Mouse (Mus musculus): ENCODE measurements around the gene Zfp622. TPM values are rescaled to one million over a fixed set of nuclear protein-coding genes. Genes with fewer than 3 reads are reported as not detected.
A peak's percentile ranks its signal among the peaks of the same experiment; 100 is the strongest.

The Zfp622 gene
- polyA plus RNA-seq (2012; ENCODE audit: insufficient read depth, insufficient read length, missing spikeins) = 15.4 and 16.8 TPM in 2 replicates

DNA sequence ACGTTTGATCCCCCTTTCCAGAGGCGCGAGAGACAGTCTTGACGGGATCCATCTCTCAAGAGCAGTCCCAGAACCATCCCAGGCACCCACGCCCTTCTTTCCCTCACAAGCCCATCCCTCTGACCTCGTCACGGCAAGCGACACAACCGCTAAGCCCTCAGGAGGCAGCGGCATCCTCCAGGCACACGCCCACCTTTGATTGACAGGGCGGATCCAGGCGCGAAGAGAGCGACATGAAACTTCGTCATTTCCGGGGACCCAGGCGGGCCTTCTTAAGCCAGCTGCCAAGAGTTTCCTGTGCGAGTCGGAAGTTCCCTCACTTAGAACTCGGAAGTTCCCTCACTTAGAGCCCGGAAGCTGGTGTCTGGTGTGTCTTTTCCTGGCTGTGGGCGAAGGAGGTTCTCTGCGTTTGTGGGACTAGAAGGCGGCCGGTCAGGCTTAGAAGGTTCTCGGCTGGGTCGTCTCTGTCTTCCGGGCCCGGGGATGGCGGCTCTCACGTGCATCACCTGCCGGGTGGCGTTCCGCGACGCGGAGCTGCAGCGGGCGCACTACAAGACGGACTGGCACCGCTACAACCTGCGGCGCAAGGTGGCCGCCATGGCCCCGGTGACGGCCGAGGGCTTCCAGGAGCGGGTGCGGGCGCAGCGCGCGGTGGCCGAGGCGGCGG is at the start of gene Zfp622:
TSS of gene Zfp622 (plus strand) at position 300 of the 667 bp plus-strand sequence.
- H3K27ac ChIP-seq (replicated peaks; ENCODE audit: low read depth, low read length) = peak within 1 kb of the TSS; percentile 57
- H3K4me1 ChIP-seq (ENCODE audit: control insufficient read depth, insufficient read depth, insufficient read length, low read length) = peaks cover 3% of the 10 kb centered on the region; the same call in 1 of the 2 replicates
- H3K4me3 ChIP-seq (ENCODE audit: insufficient read depth, low read depth, low read length) = peak within 1 kb of the TSS; percentile 83

DNA sequence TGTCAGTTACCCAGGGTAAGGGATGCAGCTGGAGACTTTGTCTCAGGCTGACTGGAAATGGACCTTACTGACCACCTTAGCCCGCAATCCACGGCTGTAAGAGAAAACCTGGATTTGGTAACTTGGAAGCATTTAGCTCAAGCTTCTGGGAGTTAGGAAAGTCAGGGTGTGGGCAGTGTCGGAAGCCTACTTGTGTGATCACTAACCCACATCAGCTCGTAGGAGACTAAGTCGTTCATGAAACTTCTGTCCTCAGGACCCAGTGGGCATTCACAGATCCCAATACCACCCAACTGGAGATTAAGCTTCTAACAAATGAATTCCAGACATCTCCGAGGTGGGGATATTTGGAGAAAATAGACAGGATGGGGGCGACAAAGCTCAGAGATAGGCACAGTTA is 49.8 kb upstream of the Zfp622 start:
- Histone ChIP-seq H3K4me1 (ENCODE audit: control insufficient read depth, insufficient read depth, insufficient read length, low read length) (peaks cover 14% of the 10 kb centered on the region), H3K4me3 (ENCODE audit: insufficient read depth, low read depth, low read length) (no peak overlapping the region), H3K27ac (replicated peaks; ENCODE audit: low read depth, low read length) (no peak overlapping the region)

DNA sequence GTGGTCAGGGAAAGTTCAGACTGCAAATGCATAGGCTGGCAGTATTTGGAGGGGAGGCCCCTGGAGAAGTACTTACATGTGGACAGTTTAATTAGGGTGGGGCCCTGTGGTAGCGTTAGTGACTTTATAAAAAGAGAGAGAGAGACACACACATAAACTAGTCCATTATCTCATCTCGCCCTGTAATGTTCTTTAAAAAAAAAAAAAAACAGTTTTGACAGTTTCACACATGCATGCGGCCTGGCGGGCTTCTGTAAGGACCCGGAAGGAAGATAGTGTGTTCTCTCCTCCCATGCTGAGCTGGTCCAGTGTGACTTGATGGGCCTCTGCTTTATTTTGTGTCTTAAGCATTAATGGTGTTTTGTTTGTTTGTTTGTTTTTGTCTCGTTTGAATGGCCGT is 45.7 kb upstream of the Zfp622 start:
- Histone ChIP-seq H3K4me1 (ENCODE audit: control insufficient read depth, insufficient read depth, insufficient read length, low read length) (0 out of 2 replicates have a peak, but pooled peaks cover 2% of the 10 kb centered on the region), H3K27ac (replicated peaks; ENCODE audit: low read depth, low read length) (no peak overlapping the region)

DNA sequence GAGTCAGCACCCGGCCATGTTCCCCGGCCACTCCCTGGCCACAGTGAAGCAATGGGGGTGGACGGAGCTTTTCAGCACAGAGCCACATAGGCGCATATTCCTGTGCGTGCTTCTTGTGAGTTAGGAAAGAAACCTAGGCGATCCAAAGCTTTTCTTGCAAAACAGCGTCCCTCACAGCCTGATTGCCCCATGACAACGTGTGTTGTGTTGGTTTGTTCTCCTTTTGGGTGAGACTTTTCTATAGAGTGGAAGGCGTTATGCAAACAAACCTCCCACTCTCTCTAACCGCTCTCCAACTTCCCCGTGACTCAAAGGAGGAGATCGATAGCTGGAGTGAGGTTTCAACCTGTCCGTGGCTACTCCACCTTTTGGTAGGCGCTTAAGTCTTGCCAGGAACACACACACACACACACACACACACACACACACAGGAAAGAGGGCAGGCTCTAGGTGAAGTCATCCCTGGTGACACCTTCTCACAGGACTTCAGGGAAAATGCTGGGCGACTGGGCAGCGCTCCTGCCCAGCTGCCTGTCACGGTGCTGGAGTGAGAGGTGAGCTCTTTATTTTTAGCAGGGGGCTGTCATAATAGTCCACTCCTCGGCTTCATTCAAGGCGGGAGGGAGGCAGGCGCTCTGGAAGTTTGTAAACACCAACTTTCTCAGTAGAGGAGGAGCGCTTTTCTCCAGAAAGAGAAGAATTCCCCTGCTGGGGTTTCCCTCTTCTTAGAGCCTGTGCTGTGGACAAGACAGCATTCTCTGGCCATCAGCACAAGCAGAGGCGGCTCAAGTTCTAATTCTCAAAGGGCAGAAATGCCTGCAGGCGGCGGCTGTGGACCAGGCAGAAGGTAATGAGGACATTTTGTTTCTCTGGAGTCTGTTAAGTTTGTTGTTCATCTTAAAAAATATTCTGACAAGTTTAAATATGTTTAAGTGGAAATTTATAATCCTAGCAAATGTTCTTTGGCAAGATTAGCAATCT is 43.5 kb upstream of the Zfp622 start:
- H3K4me3 ChIP-seq (ENCODE audit: insufficient read depth, low read depth, low read length) = peak overlapping the region; percentile 43
- H3K4me1 ChIP-seq (ENCODE audit: control insufficient read depth, insufficient read depth, insufficient read length, low read length) = no peaks in the 10 kb centered on the region
- H3K27ac ChIP-seq (replicated peaks; ENCODE audit: low read depth, low read length) = no peak overlapping the region

More for the DNA sequence above, 45.7 kb upstream of the Zfp622 start:
- no peak overlapping the region for H3K4me3 ChIP-seq (ENCODE audit: insufficient read depth, low read depth, low read length)

DNA sequence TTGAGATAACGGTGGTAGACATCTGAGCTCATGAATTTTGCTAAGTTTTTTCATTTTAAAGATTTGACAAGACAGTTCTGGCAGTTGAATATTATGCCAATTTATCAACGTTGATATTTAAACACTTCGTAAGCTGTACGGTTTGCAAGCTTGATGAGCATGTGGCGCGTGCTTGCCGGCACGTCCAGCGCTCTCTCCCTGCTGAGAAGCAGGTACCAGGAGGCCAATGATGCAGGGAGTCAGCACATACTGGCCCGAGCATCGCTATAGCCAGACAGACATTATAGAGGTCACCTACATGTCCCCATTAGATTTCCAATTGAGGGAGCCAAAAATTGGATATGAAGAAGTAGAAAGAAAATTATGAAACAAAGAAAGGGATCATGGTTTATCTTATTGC is 42.7 kb upstream of the Zfp622 start:
- H3K4me3 ChIP-seq (ENCODE audit: insufficient read depth, low read depth, low read length) = no peak overlapping the region
- H3K27ac ChIP-seq (replicated peaks; ENCODE audit: low read depth, low read length) = no peak overlapping the region
- no peaks in the 10 kb centered on the region for H3K4me1 ChIP-seq (ENCODE audit: control insufficient read depth, insufficient read depth, insufficient read length, low read length)

DNA sequence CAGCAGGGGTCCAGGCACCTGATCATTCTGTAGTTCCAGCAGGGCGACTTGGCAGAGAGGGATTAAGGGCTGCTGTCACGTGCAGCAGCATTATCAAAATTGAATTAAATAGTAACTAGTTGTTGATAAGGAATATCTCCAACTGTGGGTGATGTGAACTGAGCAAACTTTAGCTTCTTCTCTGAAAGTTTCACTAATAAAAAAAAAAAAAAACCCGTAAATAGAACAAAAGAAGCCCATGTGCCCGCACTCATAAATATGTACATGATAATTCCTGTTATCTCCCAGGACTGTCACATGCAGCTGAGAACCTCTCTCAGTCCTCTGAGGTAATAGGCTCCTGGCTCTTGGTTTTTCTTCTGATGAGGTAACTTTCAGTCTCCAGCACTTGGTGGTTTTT is 41.8 kb upstream of the Zfp622 start:
- no peaks in the 10 kb centered on the region for H3K4me1 ChIP-seq (ENCODE audit: control insufficient read depth, insufficient read depth, insufficient read length, low read length)
- H3K27ac ChIP-seq (replicated peaks; ENCODE audit: low read depth, low read length) = no peak overlapping the region
- H3K4me3 ChIP-seq (ENCODE audit: insufficient read depth, low read depth, low read length) = no peak overlapping the region

DNA sequence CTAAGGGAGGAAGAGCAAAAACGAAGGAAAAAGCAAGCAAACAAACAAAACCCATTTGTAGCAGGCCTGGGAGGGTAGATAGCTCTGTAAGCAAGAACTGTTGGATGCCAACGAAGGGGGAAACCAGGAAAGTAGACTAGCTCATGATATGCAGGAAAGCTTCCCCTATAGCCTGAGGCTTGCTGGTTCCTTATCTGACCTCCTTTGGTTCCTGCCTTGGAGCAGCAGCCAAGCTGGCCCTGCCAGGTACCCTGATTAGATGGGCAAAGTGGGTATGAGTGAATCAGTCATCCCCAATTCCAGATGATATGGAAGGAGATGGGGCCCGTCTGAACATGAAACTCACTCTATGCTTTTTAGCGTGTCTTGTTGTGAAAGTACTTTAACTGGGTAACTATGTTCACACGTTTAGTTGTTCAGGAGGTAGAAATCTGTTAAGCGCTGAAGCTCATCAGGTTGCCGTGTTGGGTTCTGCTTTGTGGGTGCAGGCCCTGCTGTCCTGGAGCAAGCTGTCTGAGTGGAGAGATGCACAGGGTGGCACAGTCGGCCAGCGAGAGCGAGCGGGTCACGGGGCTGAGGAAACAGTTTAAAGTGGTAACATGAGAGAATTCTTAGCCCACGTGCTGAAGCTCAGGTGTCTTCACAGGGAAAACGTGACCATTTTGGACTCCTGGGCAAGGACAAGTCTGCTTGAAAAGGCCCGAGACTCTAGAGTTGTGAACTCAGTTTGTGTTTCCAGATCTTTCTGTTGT is 40.6 kb upstream of the Zfp622 start:
- H3K27ac ChIP-seq (replicated peaks; ENCODE audit: low read depth, low read length) = no peak overlapping the region
- no peaks in the 10 kb centered on the region for H3K4me1 ChIP-seq (ENCODE audit: control insufficient read depth, insufficient read depth, insufficient read length, low read length)
- H3K4me3 ChIP-seq (ENCODE audit: insufficient read depth, low read depth, low read length) = no peak overlapping the region

DNA sequence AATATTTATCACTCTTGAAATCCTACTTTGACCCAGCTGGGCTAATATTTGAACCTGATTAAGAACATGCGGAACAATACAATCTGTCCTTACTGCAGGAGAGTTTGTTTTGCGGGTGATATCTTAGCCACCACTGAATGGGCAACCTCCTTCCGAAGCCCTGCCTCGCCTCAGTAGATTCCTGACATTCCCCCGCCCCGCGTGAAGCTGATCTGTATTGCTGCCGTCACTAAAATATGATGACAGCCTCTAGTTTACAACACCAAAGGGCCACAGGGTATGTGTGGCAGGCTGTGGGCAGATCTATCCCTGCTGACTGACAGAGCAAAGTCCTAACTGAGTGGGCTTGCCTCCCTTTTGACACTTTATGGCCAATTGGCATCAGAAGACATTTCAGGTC is 38.9 kb upstream of the Zfp622 start:
- H3K4me3 ChIP-seq (ENCODE audit: insufficient read depth, low read depth, low read length) = no peak overlapping the region
- H3K4me1 ChIP-seq (ENCODE audit: control insufficient read depth, insufficient read depth, insufficient read length, low read length) = no peaks in the 10 kb centered on the region; the same call in 1 of the 2 replicates
- H3K27ac ChIP-seq (replicated peaks; ENCODE audit: low read depth, low read length) = no peak overlapping the region

DNA sequence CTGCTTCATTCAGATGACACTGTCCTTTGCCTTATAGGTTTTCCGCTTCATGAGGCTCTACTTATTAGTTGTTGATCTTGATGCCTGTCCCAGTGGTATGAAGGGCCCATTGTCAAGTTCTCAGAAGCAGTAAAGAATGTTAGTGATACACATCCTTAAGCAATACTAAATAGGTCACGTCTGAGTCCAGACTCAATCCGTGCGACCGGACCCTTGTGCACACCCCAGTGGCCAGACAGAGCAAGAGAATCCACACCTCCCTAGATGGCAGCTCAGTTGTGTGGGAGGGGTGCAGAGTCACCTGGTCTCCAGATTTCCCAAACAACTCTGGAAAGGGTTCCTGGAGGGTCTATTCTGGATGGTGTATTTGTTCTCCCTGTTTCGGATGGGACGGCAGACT is 37.7 kb upstream of the Zfp622 start:
- Histone ChIP-seq H3K4me1 (ENCODE audit: control insufficient read depth, insufficient read depth, insufficient read length, low read length) (no peaks in the 10 kb centered on the region; the same call in 1 of the 2 replicates), H3K4me3 (ENCODE audit: insufficient read depth, low read depth, low read length) (no peak overlapping the region), H3K27ac (replicated peaks; ENCODE audit: low read depth, low read length) (no peak overlapping the region)

DNA sequence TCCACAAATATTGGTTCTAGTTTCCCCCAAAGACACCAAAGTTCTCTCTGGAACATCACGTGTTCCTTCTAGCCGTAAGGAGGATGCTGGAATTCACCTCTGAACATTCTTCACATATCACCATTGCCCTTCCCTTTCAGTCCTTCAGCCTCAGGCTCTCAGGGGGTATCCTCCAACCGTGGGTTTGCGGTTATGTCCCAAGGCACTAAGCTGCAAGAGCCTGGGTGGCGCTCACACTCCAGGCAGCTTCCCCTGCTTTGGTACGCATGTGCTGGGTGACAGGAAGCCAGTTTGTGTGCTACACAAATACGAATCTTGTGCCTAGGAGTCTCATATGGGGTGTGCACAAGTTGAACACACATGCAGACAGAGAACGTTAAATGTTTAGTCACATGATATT is 36.8 kb upstream of the Zfp622 start:
- Histone ChIP-seq H3K27ac (replicated peaks; ENCODE audit: low read depth, low read length) (no peak overlapping the region), H3K4me1 (ENCODE audit: control insufficient read depth, insufficient read depth, insufficient read length, low read length) (no peaks in the 10 kb centered on the region; the same call in 1 of the 2 replicates)

DNA sequence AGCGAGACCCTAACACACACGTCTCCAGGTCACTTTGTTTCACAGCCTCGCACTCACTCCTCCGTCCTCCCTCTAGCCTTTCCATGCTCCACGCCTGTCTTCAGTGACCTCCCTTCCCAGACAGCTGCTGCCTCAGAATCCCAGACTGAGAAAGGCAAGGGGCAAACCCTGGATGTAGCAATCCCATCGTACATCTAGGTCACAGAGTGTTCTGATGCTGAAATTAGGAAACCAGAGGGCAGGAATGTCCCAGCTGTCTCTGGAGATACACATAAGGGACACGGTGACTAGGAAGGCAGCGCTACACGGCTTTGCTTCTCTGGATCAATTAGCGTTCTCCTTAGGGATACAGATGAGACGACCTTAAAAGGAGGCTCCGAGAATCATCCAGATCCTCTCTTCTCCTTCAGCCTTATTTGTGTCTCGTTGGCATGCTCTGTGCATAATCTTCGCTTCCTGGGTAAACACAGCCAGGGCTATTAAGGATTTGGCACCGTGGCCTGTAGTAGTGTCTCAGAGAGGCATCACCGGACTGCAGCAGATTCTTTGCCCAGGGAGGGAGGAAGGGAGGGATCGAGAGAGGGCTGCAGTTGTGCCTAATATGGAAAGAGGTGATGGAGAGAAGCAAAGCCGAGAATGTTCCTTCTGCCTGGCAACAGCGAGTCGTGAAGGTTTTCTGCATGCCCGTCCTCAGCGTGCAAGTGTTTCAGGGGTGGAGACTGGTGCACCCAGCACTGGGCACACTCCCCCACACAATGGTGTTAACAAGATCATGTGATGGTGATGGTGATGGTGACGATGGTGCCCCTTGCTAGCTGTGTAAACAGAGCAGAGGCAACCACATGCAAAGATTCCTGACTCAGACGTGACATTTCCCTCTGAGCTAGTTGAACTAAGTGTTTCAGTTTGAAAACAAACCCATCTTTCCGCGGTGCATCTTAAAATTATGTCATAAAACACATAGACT is 35.6 kb upstream of the Zfp622 start:
- Histone ChIP-seq H3K4me3 (ENCODE audit: insufficient read depth, low read depth, low read length) (no peak overlapping the region), H3K27ac (replicated peaks; ENCODE audit: low read depth, low read length) (no peak overlapping the region), H3K4me1 (ENCODE audit: control insufficient read depth, insufficient read depth, insufficient read length, low read length) (no peaks in the 10 kb centered on the region; the same call in 1 of the 2 replicates)

More for the DNA sequence above, 36.8 kb upstream of the Zfp622 start:
- no peak overlapping the region for H3K4me3 ChIP-seq (ENCODE audit: insufficient read depth, low read depth, low read length)

DNA sequence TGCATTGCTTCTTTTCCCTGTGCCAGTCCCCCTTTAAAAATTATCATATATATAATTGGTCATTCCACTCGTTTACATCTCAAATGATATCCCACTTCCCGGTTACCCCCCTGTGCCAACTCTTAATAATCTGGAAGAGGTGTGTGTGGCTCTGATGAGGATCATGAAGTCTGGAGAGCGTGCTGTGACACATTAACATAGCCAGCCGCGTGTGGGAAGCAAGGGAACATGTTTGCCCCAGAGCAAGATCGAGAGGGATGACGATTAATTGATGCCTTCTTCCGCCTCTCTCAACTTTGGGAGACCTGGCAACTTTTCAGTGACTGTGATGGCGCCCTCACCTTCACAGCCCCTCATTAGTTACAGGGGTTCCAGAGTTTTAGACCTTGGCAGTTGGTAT is 34.5 kb upstream of the Zfp622 start:
- H3K27ac ChIP-seq (replicated peaks; ENCODE audit: low read depth, low read length) = no peak overlapping the region
- no peak overlapping the region for H3K4me3 ChIP-seq (ENCODE audit: insufficient read depth, low read depth, low read length)
- no peaks in the 10 kb centered on the region; the same call in 1 of the 2 replicates for H3K4me1 ChIP-seq (ENCODE audit: control insufficient read depth, insufficient read depth, insufficient read length, low read length)

DNA sequence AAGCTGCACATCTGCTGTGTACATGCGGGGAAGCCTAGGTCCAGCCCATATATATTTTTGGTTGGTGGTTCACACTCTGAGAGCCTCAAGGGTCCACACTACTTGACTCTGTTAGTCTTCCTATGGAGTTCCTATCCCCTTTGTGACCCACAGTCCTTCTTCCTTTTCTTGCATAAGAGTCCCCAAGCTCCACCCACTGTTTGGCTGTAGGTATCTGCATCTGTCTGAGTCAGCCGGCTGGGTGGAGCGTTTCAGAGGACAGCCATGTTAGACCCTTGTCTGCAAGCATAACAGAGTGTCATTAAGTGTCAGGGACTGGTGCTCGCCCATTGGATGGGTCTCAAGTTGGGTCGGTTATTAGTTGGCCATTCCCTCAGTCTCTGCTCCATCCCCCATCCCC is 33.6 kb upstream of the Zfp622 start:
- Histone ChIP-seq H3K27ac (replicated peaks; ENCODE audit: low read depth, low read length) (no peak overlapping the region), H3K4me1 (ENCODE audit: control insufficient read depth, insufficient read depth, insufficient read length, low read length) (no peaks in the 10 kb centered on the region; the same call in 1 of the 2 replicates), H3K4me3 (ENCODE audit: insufficient read depth, low read depth, low read length) (no peak overlapping the region)

DNA sequence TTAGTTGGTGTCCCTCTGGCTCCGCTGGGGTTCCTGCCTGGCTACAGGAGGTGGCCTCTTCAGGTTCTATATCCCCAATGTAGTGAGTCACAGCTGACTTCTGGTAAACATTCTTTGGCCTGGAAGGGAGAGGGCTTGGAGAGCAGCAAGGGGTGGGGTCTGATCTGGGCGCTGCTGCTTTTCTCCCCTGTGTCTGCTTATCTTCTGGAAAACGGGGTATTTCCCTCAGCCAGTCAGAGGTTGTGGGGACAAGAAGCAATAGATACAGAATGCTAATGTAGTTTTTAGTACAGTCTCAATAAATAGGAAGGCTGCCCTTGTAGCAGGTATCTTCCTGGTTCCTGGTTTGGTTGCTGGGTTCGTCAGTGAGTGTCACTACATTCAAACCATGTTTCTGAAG is 33.1 kb upstream of the Zfp622 start:
- no peaks in the 10 kb centered on the region; the same call in 1 of the 2 replicates for H3K4me1 ChIP-seq (ENCODE audit: control insufficient read depth, insufficient read depth, insufficient read length, low read length)
- no peak overlapping the region for H3K4me3 ChIP-seq (ENCODE audit: insufficient read depth, low read depth, low read length)
- H3K27ac ChIP-seq (replicated peaks; ENCODE audit: low read depth, low read length) = no peak overlapping the region
